Mouse (Mus musculus) myocyte (in vitro differentiated cells): ENCODE measurements around the gene D5Ertd579e.

Experiments
- MAX ChIP-seq: IDR thresholded peaks from one replicate; pipeline ENCODE4 v1.6.1; 2011; ENCODE audit warnings: low read depth, mild to moderate bottlenecking, control low read depth
- POLR2A ChIP-seq: IDR thresholded peaks from one replicate; pipeline ENCODE4 v1.6.1; 2011; ENCODE audit warnings: low read depth, mild to moderate bottlenecking, control low read depth, moderate library complexity; ENCODE audit not compliant: insufficient read length

- TF ChIP-seq POLR2A (no peak), MAX (no peak)
Observed at GRCm38 (mm10) chr5:36737765-36738164, 41.9 kb upstream of the D5Ertd579e start.
